Mouse (Mus musculus): ENCODE data around the gene Pla2r1.
A peak's percentile ranks its signal among the peaks of the same experiment; 100 is the strongest.

Gene Pla2r1

GRCm38 (mm10) chr2:60405431-60405830, 147.7 kb downstream of the Pla2r1 start:
- DNase-seq (ENCODE audit: low spot score in 2 of 2) = no peak

DNA sequence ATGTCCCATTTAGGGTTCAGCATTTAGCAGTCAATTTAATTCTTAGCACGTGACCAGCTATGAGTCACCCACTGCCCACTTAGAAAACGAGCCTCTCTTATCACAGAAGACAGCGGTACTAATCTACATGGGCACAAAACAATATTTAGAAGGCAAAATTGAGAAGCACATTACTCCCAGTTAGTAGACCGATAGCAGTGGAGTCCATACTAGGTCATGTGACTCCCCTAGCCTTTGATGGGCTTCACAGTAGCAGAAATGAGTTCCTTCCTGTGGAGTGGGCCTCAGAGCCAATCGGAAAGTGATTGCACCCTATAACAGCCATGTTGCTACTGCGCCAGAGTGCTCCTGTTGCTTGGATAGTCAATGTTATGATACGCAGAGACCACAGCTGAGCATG, 148.3 kb downstream of the Pla2r1 start:
- no peak for DNase-seq (ENCODE audit: low spot score in 2 of 2)

- no peak for DNase-seq (ENCODE audit: low spot score in 2 of 2)
Measured at GRCm38 (mm10) chr2:60401694-60402093, 151.4 kb downstream of the Pla2r1 start.

DNA sequence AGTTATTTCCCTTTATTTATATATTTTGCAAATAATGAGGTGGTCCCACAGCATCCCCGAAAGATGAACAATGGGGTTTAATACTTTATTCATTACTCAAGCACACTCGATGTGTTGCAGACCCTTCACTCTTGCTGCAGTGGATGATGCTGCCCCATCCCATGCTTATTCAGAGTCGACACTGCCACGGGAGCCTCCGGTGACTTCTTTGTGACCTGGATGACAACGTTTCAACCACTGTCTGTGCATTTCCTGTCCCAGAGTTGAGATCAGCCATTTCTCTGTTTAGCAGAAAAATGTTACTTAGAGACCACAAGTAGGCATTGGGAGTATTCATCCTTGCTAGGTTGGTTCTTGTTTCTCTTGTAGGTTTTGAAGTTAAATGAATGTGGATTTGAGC, 159.3 kb downstream of the Pla2r1 start:
- DNase-seq (ENCODE audit: low spot score in 2 of 2) = no peak

GRCm38 (mm10) chr2:60392286-60392685, 160.8 kb downstream of the Pla2r1 start:
- DNase-seq (ENCODE audit: low spot score in 2 of 2) = no peak

DNA sequence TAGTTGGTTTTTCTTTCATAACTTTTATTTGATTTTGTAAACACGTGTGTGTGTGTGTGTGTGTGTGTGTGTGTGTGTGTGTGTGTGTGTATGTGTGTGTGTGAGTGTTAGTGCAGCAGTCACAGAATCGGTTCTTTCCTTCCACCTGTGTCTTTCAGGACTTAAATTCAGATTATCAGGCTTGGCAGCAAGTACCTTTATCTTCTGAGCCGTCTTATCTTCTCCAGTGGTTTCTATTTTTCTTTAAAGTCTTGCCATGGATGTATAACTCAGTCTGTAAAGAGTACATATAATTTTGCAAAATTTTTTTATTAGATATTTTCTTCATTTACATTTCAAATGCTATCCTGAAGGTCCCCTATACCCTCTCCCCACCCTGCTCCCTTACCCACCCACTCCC, 165.7 kb downstream of the Pla2r1 start:
- DNase-seq (ENCODE audit: low spot score in 2 of 2) = no peak

- no peak for DNase-seq (ENCODE audit: low spot score in 2 of 2)
Measured at GRCm38 (mm10) chr2:60386835-60387234, 166.3 kb downstream of the Pla2r1 start.

- DNase-seq (ENCODE audit: low spot score in 2 of 2) = no peak
Measured at GRCm38 (mm10) chr2:60384763-60385085, 168.4 kb downstream of the Pla2r1 start.

DNA sequence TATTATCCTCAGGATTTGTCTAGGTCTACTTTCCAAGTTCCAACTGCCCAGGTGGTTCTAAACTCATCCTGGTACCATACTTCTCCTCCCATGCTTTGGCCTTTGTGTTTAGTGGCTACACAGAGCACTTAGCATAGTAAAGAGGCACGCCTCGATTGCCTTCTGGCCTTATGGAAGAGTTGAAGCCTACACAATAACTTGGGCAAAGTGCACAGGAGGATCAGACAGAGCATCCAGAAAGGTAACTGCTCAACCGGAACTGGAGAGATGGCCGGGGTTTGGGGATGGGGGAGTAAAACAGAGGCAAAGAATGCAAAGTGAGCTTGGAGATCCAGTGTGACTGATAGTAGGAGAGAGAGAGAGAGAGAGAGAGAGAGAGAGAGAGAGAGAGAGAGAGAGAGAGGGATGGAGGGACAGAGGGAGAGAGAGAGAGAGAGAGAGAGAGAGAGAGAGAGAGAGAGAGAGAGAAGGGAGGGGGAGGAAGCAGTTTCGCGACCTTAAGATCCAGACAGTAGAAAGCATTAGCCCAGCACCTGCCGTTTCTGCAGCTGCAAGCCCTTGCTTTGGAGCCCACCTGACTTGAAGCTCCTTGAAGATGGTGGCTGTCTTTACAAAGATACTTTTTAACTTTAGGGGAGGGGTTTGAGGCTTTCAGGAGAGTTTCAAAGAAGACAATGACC, 168.9 kb downstream of the Pla2r1 start:
- DNase-seq (ENCODE audit: low spot score in 2 of 2) = no peak

DNA sequence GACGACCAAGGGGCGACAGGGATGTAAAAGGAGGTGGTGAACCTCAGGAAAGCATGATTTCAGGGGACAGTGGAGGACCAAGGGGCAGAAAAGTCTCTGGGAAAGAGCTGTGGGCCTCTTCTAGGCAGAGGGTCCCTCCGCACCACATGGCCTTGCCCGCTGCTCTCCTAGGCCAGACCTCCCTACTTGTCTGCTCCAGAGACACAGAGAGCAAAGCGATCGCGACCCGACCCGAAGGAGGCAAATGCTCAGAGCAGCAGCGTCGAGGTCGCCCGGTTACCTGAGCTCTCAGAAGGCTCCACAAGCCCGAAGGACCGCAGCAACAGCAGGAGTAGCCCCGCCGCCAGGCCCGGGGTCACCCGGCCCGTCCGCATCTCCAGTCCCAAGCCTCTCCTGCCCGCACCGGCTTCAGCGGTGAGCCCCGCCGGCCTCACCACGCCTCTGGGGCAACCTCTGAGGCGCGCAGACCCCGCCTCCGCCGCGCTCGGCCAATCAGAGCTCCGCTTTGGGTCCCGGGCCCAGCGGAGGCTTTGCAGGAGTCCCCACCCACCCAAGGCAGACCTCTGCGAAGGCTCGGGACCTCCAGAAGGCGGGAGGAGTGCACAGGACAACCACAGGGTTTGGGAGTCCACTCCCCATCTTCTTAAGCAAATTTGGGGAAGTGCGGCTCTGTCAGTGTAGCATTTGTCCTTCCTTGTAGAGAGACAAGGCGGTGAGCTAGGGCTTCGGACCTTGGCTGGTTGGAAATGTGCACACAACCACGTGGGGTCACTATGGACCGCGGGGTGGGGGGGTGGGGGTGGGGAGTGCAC, 170.0 kb downstream of the Pla2r1 start, which contains the start of gene Ly75:
Gene Ly75, minus strand, starts transcription at position 446 of the 812 bp plus-strand sequence.
- peak in 1 of 2 experiments; percentile 39 for DNase-seq (ENCODE audit: low spot score in 2 of 2)

GRCm38 (mm10) chr2:60382346-60382745, 170.8 kb downstream of the Pla2r1 start:
- DNase-seq (ENCODE audit: low spot score in 2 of 2) = no peak

GRCm38 (mm10) chr2:60377260-60377659, 175.8 kb downstream of the Pla2r1 start:
- no peak for DNase-seq (ENCODE audit: low spot score in 2 of 2)

- DNase-seq (ENCODE audit: low spot score in 2 of 2) = no peak
Measured at GRCm38 (mm10) chr2:60375608-60376107, 177.4 kb downstream of the Pla2r1 start.

GRCm38 (mm10) chr2:60375126-60375525, 178.0 kb downstream of the Pla2r1 start:
- no peak for DNase-seq (ENCODE audit: low spot score in 2 of 2)

GRCm38 (mm10) chr2:60370188-60370587, 182.9 kb downstream of the Pla2r1 start:
- no peak for DNase-seq (ENCODE audit: low spot score in 2 of 2)

GRCm38 (mm10) chr2:60369454-60369853, 183.7 kb downstream of the Pla2r1 start:
- DNase-seq (ENCODE audit: low spot score in 2 of 2) = no peak

DNA sequence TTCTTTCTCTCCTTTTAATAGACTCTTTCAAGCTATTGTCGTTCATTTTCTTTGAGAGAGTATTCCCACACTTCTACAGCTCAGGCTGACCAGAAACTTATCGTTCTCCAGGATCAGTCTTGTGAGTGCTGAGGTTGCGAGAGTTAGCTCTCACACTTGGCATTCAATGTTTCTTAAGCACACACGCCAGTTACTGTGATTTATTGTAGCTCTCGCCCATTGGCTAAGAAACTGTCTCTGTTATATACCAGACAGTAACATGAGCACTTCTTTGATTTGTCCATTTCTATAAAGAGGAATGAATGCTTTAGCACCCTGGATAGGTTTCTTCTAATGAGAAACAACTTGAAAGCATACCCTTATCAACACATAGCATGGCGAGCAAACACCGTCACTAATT, 185.2 kb downstream of the Pla2r1 start:
- DNase-seq (ENCODE audit: low spot score in 2 of 2) = no peak

Measured in left cerebral cortex, adult 9 months (tissue).